Mouse (Mus musculus): ENCODE results near the gene Wdr78.

DNA sequence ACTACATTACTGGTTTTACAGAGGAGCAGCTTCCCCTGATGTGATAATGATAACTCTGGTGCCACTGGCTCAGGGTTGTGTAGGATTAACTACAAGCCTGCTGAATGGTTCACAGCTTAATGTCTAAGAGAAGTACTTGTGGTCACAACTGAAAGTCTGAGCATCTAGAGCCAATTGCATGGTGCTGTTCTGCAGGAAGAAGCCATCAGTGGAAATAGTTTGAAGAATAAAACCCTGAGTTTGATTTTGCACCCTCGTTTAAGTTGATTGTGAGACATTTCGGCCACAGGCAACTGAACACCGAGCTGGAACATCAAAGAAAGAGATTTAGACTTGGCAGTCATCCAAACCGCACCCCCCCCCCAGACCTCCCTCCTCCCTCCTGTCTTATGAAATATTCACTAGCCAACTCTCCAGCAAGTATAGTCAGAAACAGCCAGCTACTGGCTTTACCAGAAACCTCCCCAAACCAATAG is 107.4 kb downstream of the Wdr78 start:
- TF ChIP-seq CTCF (IDR thresholded peaks at IDR 0.05; ENCODE audit: borderline replicate concordance, extremely low read depth, insufficient read depth, insufficient read length): no peak
- TF ChIP-seq POLR2A (IDR thresholded peaks at IDR 0.05; ENCODE audit: borderline replicate concordance, extremely low read depth, insufficient read depth, insufficient read length, poor library complexity, severe bottlenecking): no peak

Measured in brain, embryonic 14.5 days (tissue).